Mouse (Mus musculus) spleen, postnatal 4 days (tissue): ENCODE measurements around the gene Gm28043.

Experiments
- DNase-seq, 2 experiments: peaks; one replicate each; pipeline ENCODE4 v3.0.0; 2022; ENCODE audit warnings: low spot score in 2 of 2

Gm28043 gene

DNA sequence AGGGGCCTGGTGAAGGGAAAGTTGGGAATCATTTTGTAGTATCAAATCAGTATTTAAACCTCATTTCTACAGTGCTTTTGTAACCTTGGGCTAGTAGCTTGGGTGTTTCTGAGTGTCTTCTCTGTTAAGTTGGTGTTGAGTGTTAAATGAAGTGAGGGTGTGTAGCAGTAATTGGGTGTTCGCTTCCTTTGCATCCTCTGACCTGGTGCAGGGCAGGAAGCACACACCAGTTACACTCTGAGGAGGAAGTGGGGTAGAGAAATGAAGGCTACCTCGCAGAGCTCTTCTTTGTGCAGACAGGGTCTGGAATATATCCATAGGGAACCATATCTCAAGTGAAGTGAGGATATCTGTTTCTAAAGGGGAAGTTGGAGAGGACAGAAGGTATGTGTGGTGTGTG lies 66.2 kb downstream of the Gm28043 start:
- no peak for DNase-seq

DNA sequence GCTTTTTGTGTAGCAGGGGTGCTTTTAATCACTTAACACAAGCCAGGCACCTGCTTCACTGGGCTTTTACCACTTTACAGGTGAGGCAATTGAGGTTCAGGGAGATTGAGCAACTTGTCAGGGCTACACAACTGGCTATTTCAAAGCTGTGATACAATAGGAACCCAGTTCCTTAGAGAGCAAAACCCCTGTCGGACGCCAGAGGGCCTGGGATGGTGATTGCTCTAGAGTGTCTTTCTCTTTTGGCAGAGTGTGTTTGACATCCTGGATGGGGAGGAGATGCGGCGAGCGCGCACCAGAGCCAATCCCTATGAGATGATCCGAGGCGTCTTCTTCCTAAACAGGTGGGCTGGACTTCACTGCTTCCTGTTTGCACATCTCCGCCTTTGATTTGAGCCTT lies 67.0 kb downstream of the Gm28043 start:
- no peak for DNase-seq

- DNase-seq: no peak
Observed at GRCm38 (mm10) chr17:29682261-29682660, 67.6 kb downstream of the Gm28043 start.

DNA sequence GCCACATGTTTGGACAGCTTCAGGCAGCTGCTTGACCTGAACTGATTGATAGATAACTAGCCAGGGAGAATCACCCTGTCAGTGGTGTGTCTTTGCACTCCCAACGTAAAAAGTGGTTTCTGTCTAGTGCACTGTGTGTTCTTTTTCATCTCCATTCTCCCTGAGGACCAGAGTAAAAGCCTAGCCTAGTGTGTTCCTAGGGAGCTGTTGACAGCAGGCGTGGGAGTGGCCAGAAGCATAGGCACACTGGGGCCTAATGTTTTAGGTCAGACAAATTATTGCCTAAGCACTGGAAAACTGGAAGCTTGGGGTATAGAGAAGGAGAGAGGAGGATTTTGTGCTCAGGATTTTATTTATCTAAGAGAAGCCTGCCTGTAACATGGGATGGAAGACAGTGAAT lies 68.5 kb downstream of the Gm28043 start:
- DNase-seq: no peak

DNA sequence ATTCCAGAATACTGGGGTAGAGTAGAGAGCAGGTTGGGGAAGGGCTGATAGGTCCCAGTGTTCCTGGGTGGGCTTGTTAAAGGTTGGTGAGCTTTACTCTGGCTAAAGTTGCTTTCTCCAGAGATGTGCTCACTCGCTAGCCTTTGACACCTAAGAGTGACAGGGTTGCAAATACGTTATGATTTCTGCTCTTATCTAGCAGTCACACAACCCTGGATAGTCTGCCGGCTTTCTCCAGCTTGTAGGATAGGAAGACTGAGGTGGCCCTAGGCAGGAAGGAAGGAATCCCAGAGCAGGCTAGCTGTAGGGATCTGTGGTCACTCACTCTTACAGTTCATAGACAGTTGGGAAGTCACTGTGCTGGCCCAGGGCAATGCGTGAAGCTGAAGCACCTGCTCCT lies 69.6 kb downstream of the Gm28043 start:
- no peak for DNase-seq

GRCm38 (mm10) chr17:29686771-29687170 lies 72.1 kb downstream of the Gm28043 start:
- DNase-seq: peak in 1 of 2 experiments; percentile 65

GRCm38 (mm10) chr17:29687373-29687772 lies 72.7 kb downstream of the Gm28043 start:
- DNase-seq: peak in 1 of 2 experiments; percentile 63

DNA sequence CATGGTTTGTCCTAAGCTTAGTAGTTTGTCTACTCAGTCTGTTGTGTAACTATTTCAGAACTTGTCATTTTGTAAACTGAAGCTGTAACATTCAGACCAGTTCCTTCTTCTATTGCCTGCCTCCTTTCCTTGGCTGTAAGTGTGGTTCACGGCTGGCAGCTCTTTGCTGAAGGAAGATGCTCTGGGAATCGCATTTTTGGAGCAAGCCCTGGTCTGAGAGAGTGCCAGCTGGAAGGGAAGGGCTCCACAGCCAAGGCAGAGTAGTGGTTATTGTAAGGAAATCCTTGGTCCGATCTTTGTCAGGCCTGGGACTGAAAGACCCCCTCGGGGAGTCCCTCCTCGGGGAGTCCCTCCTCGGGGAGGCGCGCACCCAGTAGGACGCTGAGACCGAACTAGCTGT lies 73.9 kb downstream of the Gm28043 start:
- no peak for DNase-seq

- DNase-seq: no peak
Observed at GRCm38 (mm10) chr17:29690257-29690656, 75.6 kb downstream of the Gm28043 start.

DNA sequence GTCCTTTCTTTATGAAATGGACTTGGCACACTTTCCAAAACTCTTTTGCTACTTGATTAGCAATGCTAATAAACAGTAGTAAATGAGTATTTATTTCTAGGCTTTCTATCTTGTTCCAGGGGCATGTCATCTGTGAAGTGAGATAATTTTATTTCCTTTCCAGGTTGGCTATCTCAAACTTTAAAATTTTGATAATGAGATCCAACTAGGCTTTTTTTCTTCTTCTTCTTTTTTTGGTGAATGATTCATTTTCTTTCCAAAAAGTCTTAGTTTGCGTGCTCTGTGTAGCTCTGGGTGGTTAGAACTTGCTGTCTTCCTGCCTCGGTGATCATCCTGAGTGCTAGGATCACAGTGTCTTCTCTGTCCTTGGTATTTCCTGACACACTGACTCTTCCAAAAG lies 78.2 kb downstream of the Gm28043 start:
- no peak for DNase-seq

- no peak for DNase-seq
Observed at GRCm38 (mm10) chr17:29693571-29693970, 78.9 kb downstream of the Gm28043 start.

DNA sequence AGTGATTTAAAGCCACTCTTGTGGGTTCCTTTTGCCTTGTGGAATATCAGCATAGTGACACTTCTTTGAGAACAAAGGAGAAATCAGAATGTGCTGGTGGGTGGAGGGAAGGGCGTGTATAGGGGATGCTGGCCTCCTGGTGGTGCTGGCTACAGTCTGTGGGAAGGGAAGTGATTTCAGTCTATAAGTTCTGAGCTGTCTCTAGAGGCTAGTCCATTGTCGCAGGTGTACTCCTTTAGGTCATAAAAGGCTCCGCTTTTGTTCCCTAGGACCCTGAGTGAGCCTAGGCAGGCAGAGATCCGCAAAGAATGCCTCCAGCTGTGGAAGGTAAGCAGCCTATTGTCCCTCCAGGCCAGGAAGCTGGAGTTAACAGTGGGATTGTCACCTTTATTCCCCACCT lies 79.8 kb downstream of the Gm28043 start:
- no peak for DNase-seq

GRCm38 (mm10) chr17:29696940-29697339 lies 82.3 kb downstream of the Gm28043 start:
- no peak for DNase-seq

GRCm38 (mm10) chr17:29698421-29698820 lies 83.7 kb downstream of the Gm28043 start:
- no peak for DNase-seq

- no peak for DNase-seq
Observed at GRCm38 (mm10) chr17:29700573-29700972, 85.9 kb downstream of the Gm28043 start.

- no peak for DNase-seq
Observed at GRCm38 (mm10) chr17:29702938-29703710, 88.4 kb downstream of the Gm28043 start.

GRCm38 (mm10) chr17:29704781-29705180 lies 90.1 kb downstream of the Gm28043 start:
- peak; percentile 57 to 83 for DNase-seq

GRCm38 (mm10) chr17:29705881-29706280 lies 91.2 kb downstream of the Gm28043 start:
- DNase-seq: no peak

- no peak for DNase-seq
Observed at GRCm38 (mm10) chr17:29706981-29707545, 92.4 kb downstream of the Gm28043 start.

DNA sequence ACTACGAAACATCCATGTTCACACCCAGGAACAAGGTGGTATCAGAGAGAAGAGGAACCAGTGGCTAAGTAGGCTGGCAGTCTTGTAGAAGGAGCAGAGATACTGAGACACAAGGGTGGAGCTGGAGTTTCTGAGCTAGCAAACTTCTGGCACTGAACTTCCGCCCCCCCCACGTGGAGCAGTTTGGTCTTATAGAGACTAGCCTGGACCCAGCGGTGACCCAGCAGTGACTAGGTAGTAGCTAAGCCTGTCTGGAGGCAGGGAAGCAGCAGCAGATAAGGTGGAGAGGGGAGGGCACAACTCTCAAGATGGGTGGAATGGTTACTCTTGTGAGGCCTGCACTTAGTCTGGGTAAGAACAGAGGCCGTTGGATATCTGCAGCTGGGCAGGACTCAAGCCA lies 94.1 kb downstream of the Gm28043 start:
- no peak for DNase-seq

DNA sequence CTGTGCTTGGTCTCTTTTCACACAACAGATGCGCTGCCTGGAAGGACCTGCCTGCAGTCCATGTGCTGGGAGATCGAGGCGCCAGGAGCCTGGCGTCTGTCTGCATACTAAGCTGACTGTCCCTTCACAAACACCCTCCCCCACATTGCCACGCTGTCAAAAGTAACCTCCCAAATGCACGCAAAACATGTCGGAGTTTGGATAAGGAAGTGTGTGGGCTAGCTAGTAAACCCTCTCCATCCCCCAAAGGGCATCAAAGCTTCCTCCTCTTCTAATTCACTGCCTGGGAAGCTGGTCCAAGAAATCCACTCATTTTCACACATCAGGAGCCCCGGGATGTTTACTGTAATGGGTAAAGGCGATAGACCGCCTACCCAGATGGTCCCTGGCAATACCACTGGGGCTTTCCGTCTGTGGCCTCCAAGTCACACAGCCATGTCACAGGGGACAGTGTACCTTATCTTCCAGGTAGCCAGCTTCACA lies 95.9 kb downstream of the Gm28043 start:
- no peak for DNase-seq

DNA sequence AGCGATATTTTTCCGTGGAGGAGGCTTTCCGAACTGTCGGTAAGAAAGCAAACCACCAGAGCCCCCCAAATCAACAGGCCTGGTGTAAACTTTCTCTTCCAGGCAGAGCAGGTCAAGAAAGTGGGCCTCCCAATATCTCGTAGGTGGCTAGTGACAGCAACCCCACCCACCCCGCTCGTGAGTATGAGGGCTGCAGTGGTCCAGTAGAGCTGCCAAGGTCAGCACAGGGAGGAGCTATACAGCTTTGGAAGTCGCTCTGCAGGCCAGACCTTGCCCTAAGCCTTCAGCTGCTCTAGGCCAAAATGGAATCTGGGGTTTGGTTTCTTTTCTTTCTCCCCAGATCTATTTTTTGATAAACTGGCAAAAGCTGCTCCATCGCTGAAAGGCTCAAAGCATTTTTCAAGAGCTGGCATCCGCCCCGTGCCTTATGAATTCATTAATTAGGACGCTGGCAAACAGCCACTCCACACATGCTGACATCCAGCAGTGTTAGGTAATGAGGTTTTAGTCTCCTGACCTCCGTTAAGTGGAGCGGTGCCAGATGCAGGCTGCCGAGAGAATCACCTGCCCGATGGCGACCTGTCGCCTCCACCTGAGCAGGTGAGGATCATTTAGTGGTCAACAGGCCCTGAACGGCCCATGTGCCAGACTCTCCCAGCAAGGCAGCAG lies 96.5 kb downstream of the Gm28043 start:
- no peak for DNase-seq
